Mouse (Mus musculus) left cerebral cortex, postnatal 25 days (tissue): Measurements from ENCODE around the gene Odf3b. TPM values are rescaled to one million over a fixed set of nuclear protein-coding genes. Genes with fewer than 3 reads are reported as not detected.

Experiments used
- DNase-seq, 2 experiments: peaks; one replicate each; pipeline ENCODE4 v3.0.0; 2022; ENCODE audit warnings: low spot score in 2 of 2, mixed read lengths in 1 of 2
- intact Hi-C: fragments of 180-260 bp; cut with DNase I; formaldehyde crosslinking; loops from one replicate; pipeline ENCODE4 v1.15.1; 2025
- total RNA-seq, 2 experiments: library from RNA; stranded (reverse); gene quantifications; 2 replicates each; pipeline ENCODE4 v1.2.3; 2021

Gene Odf3b
- total RNA-seq, 2 experiments from 2014 or later, result 0.57 to 0.80 TPM

GRCm38 (mm10) chr15:89351302-89351701 is 27.8 kb downstream of the Odf3b start:
- DNase-seq, result no peak
- intact Hi-C loops, result no loop called here

GRCm38 (mm10) chr15:89350447-89350846 is 28.6 kb downstream of the Odf3b start:
- intact Hi-C loops, result no loop called here

GRCm38 (mm10) chr15:89343325-89343724 is 35.8 kb downstream of the Odf3b start:
- no peak for DNase-seq
- intact Hi-C loops, result no loop called here

More at GRCm38 (mm10) chr15:89350447-89350846, 28.6 kb downstream of the Odf3b start:
- DNase-seq, result no peak

GRCm38 (mm10) chr15:89341678-89342077 is 37.4 kb downstream of the Odf3b start:
- no peak for DNase-seq
- intact Hi-C loops, result no loop called here

- intact Hi-C loops, result no loop called here
- no peak for DNase-seq
Observed at GRCm38 (mm10) chr15:89340136-89340535, 38.9 kb downstream of the Odf3b start.

GRCm38 (mm10) chr15:89339696-89340095 is 39.4 kb downstream of the Odf3b start:
- intact Hi-C loops, result no loop called here
- no peak for DNase-seq

GRCm38 (mm10) chr15:89336422-89336821 is 42.7 kb downstream of the Odf3b start:
- no peak for DNase-seq
- intact Hi-C loops, result no loop called here

GRCm38 (mm10) chr15:89334774-89335537 is 44.1 kb downstream of the Odf3b start:
- intact Hi-C loops, result no loop called here
- DNase-seq, result no peak

GRCm38 (mm10) chr15:89334271-89334670 is 44.8 kb downstream of the Odf3b start, which contains the start of gene Miox:
Miox (plus strand) TSS chr15:89334398.
- intact Hi-C loops, result no loop called here
- DNase-seq, result no peak

Other genes with a start within 250 kb of the Odf3b start
- 1 to 10 TPM; 5.9 to 7.6 TPM for gene Mapk12, start 238.6 kb downstream of the Odf3b start, total RNA-seq
- gene Mapk11, start 229.7 kb downstream of the Odf3b start, total RNA-seq, result 10 to 100 TPM; 47.1 to 51.1 TPM
- gene Plxnb2, start 198.5 kb downstream of the Odf3b start, total RNA-seq, result 10 to 100 TPM; 43.4 to 44.9 TPM
- gene Dennd6b, start 182.8 kb downstream of the Odf3b start, total RNA-seq, result 10 to 100 TPM; 44.8 to 47.0 TPM
- gene Ppp6r2, start 167.7 kb downstream of the Odf3b start, total RNA-seq, result 100 to 1,000 TPM; 148 to 149 TPM
- gene Sbf1, start 64.0 kb downstream of the Odf3b start, total RNA-seq, result 100 to 1,000 TPM; 205 to 212 TPM
- not detected for gene Adm2, start 56.6 kb downstream of the Odf3b start, total RNA-seq
- not detected for gene Miox, start 44.9 kb downstream of the Odf3b start, total RNA-seq
- gene Lmf2, start 23.6 kb downstream of the Odf3b start, total RNA-seq, result 10 to 100 TPM; 21.0 to 21.8 TPM
- gene Ncaph2, start 23.6 kb downstream of the Odf3b start, total RNA-seq, result 10 to 100 TPM; 96.1 to 97.4 TPM
- gene Sco2, start 5.4 kb downstream of the Odf3b start, total RNA-seq, result 10 to 100 TPM; 25.3 to 26.8 TPM
- gene Tymp, start 2.2 kb downstream of the Odf3b start, total RNA-seq, result 1 to 10 TPM; 1.3 to 1.6 TPM
- gene Klhdc7b, start 5.6 kb upstream of the Odf3b start, total RNA-seq, result under 1 TPM; 0.30 to 0.34 TPM
- under 1 TPM in 1 of 2 experiments, not detected in 1; 0.87 TPM for gene Syce3, start 31.2 kb upstream of the Odf3b start, total RNA-seq
- gene Cpt1b, start 46.6 kb upstream of the Odf3b start, total RNA-seq, result 1 to 10 TPM; 1.3 to 1.6 TPM
- gene C730034F03Rik, start 50.3 kb upstream of the Odf3b start, total RNA-seq, result 1 to 10 TPM; 1.9 to 2.1 TPM
- under 1 TPM in 1 of 2 experiments, not detected in 1; 0.80 TPM for gene Gm44502, start 50.4 kb upstream of the Odf3b start, total RNA-seq
- gene Chkb, start 50.6 kb upstream of the Odf3b start, total RNA-seq, result 10 to 100 TPM; 35.4 to 39.7 TPM
- 100 to 1,000 TPM; 201 to 242 TPM for gene Mapk8ip2, start 74.6 kb upstream of the Odf3b start, total RNA-seq
- gene Arsa, start 98.1 kb upstream of the Odf3b start, total RNA-seq, result 10 to 100 TPM; 30.4 to 32.5 TPM
- 100 to 1,000 TPM; 210 to 243 TPM for gene Shank3, start 120.3 kb upstream of the Odf3b start, total RNA-seq
- gene Acr, start 189.0 kb upstream of the Odf3b start, total RNA-seq, result 1 to 10 TPM; 1.1 to 1.5 TPM
- gene Rabl2, start 212.6 kb upstream of the Odf3b start, total RNA-seq, result 10 to 100 TPM; 36.9 to 37.1 TPM